Mouse (Mus musculus) myocyte (in vitro differentiated cells): ENCODE results near the gene Vdr. TPM values are rescaled to one million over a fixed set of nuclear protein-coding genes. Genes with fewer than 3 reads are reported as not detected.
A peak's percentile ranks its signal among the peaks of the same experiment; 100 is the strongest.

Experiments
- H3K27me3 ChIP-seq: one replicate; pipeline ENCODE4 v1.6.1; 2011; ENCODE audit not compliant: control insufficient read depth, insufficient read depth, insufficient read length
- H3K36me3 ChIP-seq: one replicate; pipeline ENCODE4 v1.6.1; 2011; ENCODE audit not compliant: control insufficient read depth, insufficient read depth
- H3K4me2 ChIP-seq: one replicate; pipeline ENCODE4 v1.6.1; 2011; ENCODE audit warnings: low read depth, control low read depth
- H3K4me3 ChIP-seq: one replicate; pipeline ENCODE4 v1.5.1; 2011; ENCODE audit warnings: mild to moderate bottlenecking, control low read depth, moderate library complexity
- H3K79me2 ChIP-seq: one replicate; pipeline ENCODE4 v1.6.1; 2011; ENCODE audit not compliant: control insufficient read depth, insufficient read depth
- H3ac ChIP-seq: one replicate; pipeline ENCODE4 v1.6.1; 2011; ENCODE audit not compliant: control insufficient read depth, insufficient read length
- CEBPB ChIP-seq: IDR thresholded peaks from 2 replicates; pipeline ENCODE4 v1.6.1; 2011; ENCODE audit warnings: mild to moderate bottlenecking, moderate library complexity; ENCODE audit not compliant: poor library complexity, insufficient read depth, severe bottlenecking
- E2F4 ChIP-seq: IDR thresholded peaks from one replicate; pipeline ENCODE4 v1.6.1; 2011; ENCODE audit warnings: mild to moderate bottlenecking, control low read depth, moderate library complexity; ENCODE audit not compliant: insufficient read depth
- MAX ChIP-seq: IDR thresholded peaks from one replicate; pipeline ENCODE4 v1.6.1; 2011; ENCODE audit warnings: low read depth, mild to moderate bottlenecking, control low read depth
- MYOD1 ChIP-seq, 3 experiments: IDR thresholded peaks; one replicate each; pipeline ENCODE4 v1.6.1; 2011; ENCODE audit warnings: control low read depth in 2 of 3, low read depth in 2 of 3, mild to moderate bottlenecking in 2 of 3, moderate library complexity in 1 of 3; ENCODE audit not compliant: insufficient read length in 2 of 3, control insufficient read depth in 1 of 3
- MYOG ChIP-seq, 3 experiments: IDR thresholded peaks; one replicate each; pipeline ENCODE4 v1.6.1; 2011; ENCODE audit warnings: control low read depth in 2 of 3, low read depth in 2 of 3, mild to moderate bottlenecking in 2 of 3; ENCODE audit not compliant: insufficient read length in 2 of 3, control insufficient read depth in 1 of 3, insufficient read depth in 1 of 3
- POLR2A ChIP-seq: IDR thresholded peaks from one replicate; pipeline ENCODE4 v1.6.1; 2011; ENCODE audit warnings: low read depth, mild to moderate bottlenecking, control low read depth, moderate library complexity; ENCODE audit not compliant: insufficient read length
- POLR2AphosphoS2 ChIP-seq: IDR thresholded peaks from one replicate; pipeline ENCODE4 v1.6.1; 2011; ENCODE audit warnings: low read depth, control low read depth; ENCODE audit not compliant: insufficient read length
- REST ChIP-seq: IDR thresholded peaks from one replicate; pipeline ENCODE4 v1.6.1; 2011; ENCODE audit warnings: mild to moderate bottlenecking, control low read depth, moderate library complexity; ENCODE audit not compliant: insufficient read depth, insufficient read length
- SRF ChIP-seq: IDR thresholded peaks from one replicate; pipeline ENCODE4 v1.6.1; 2011; ENCODE audit warnings: low read depth; ENCODE audit not compliant: control insufficient read depth, insufficient read length
- TCF12 ChIP-seq: IDR thresholded peaks from one replicate; pipeline ENCODE4 v1.6.1; 2011; ENCODE audit warnings: mild to moderate bottlenecking, control low read depth; ENCODE audit not compliant: poor library complexity, insufficient read depth, severe bottlenecking
- TCF3 ChIP-seq: IDR thresholded peaks from one replicate; pipeline ENCODE4 v1.6.1; 2011; ENCODE audit warnings: low read depth, control low read depth; ENCODE audit not compliant: insufficient read length
- USF1 ChIP-seq: IDR thresholded peaks from one replicate; pipeline ENCODE4 v1.6.1; 2011; ENCODE audit warnings: low read depth, mild to moderate bottlenecking, control low read depth, moderate library complexity
- polyA plus RNA-seq: library from polyadenylated mRNA; unstranded; fragments of >200 nt; fragmentation: generic; extraction: Trizol; gene quantifications from one replicate; pipeline ENCODE4 v1.2.1, GENCODE M21; 2012; ENCODE audit warnings: missing spikeins

Gene Vdr
- polyA plus RNA-seq, 1 experiment: 9.8 TPM

DNA sequence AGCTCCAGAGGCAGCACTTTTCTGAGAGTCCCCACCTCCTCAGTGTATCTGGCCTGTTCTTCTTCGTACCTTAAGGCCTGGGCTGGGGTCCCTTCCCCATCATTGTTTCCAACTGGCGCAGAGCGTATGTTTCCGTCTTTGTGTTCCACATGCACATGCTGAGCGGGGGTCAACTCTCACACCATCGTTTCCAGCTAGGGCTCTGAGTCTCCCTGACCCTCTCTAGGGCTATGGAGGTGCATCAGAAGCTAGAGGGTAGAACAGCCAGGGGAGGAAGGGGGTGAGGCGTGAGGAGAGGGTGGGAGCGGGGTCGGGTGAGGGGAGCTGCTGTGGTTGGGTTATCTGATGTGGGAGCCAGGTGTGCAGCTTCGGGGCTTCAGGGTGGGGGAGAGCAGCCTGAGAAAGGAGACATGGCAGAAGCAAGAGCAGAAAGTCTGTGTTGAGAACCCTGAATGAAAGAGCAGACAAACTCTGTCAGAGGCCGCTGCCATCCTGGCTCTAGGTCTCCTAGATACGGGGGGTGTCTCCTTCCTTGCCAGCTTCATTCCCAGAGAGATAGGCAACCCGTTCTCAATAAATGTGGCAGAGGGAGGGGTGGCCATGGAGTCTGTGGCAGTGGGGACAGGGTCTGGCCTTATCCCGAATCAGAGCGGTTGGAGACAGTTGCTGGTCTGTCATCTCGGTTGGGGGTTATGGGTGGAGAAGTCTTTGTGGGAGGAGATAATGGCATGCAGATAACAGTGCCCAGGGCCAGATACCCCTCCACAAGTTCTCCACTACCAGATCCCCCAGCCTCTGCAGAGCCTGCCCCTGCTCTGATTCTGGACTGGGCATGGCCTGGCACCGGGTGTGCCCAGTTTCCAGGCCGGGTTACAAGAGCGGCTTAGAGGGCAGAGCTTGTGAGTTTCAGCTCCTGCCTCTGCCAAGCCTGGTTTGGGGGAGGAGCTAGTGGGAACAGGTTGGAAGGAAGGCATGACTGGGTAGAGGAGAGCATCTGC lies 66.1 kb downstream of the Vdr start, which contains the start of gene Hdac7:
Gene Hdac7 (minus strand): TSS at position 466 of the 998 bp plus-strand sequence.
- Histone ChIP-seq H3K4me2 (no peak within 1 kb of the TSS), H3ac (no peak within 1 kb of the TSS), H3K4me3 (no peak within 1 kb of the TSS), H3K36me3 (no peaks in the 10 kb centered on the region), H3K79me2 (no peaks in the 10 kb centered on the region), H3K27me3 (no peaks in the 10 kb centered on the region)
- TF ChIP-seq POLR2A: no peak

DNA sequence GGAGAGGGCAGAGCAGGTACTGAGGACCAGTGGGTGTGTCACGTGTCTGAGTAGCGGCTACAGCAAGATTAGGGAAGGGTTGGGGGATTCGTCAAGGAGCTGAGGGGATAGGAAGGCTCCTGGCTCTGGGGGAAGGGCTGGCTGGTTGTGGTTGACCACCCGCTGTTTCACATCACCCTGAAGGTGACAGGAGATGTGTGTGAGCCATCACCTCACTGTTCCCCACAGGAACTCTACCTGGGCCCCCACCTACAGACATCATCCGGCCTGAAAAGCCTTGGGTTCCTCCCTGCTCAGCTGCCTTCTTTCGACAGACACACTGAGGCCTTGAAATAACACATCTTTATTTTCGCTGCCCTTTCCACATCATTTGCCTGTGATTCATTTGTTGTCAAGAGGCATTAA lies 67.2 kb downstream of the Vdr start:
- Histone ChIP-seq H3K4me3 (no peak overlapping the region), H3K4me2 (no peak overlapping the region), H3ac (no peak overlapping the region), H3K36me3 (no peaks in the 10 kb centered on the region), H3K27me3 (no peaks in the 10 kb centered on the region), H3K79me2 (no peaks in the 10 kb centered on the region)
- TF ChIP-seq MYOD1 (IDR thresholded peaks at IDR 0.05; ENCODE audit: control insufficient read depth in 1 of 3, insufficient read length in 2 of 3, low read depth in 2 of 3) (no peak), POLR2AphosphoS2 (no peak), POLR2A (no peak)

DNA sequence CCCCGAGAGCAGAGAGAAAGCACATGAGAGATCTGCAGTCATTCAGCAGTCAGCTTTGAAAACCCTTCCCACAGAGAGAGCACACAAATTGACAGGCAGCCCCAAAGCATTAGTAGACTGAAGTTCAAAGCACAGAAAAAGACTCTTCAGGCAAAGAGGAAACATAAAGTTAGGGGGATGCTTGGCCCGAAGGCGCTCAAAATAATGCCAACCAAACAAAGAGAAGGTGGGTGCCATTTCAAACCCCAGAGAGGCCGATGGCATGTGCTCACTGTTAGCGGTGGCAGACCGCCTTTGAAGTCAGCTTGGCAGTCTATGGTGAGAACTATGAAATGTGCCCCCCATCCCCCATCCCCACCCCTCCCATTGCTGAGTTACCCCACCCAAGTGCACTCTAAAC lies 68.4 kb downstream of the Vdr start:
- TF ChIP-seq POLR2A: no peak
- no peak for TF ChIP-seq POLR2AphosphoS2
- TF ChIP-seq MYOD1 (IDR thresholded peaks at IDR 0.05; ENCODE audit: control insufficient read depth in 1 of 3, insufficient read length in 2 of 3, low read depth in 2 of 3): no peak
- no peak for TF ChIP-seq CEBPB
- TF ChIP-seq TCF3: no peak
- TF ChIP-seq REST: no peak
- no peak for TF ChIP-seq USF1
- no peak for TF ChIP-seq MAX
- TF ChIP-seq TCF12: no peak
- no peak for TF ChIP-seq SRF
- TF ChIP-seq E2F4: no peak
- TF ChIP-seq MYOG (IDR thresholded peaks at IDR 0.05; ENCODE audit: control insufficient read depth in 1 of 3, insufficient read depth in 1 of 3, insufficient read length in 2 of 3, low read depth in 2 of 3): no peak

DNA sequence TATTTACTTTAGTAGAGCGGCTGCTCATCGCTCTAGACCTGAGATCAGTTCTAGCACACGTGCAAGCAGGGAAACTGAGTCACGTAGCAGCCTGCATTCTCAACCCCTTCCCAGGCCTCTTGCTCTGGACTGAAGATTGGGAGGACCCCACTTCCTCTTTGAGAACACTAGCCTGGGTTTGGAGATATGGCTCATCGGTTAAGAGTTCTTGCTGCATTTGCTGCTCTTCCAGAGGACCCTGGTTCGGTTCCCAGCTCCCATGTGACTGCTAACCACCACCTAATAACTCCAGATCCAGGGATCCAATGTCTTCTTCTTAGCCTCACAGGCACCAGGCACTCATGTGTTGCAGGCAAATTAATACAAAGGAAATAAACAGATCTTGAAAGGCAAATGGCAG lies 69.0 kb downstream of the Vdr start:
- no peaks in the 10 kb centered on the region for H3K36me3 ChIP-seq
- no peak overlapping the region for H3K4me2 ChIP-seq
- H3K4me3 ChIP-seq: no peak overlapping the region
- TF ChIP-seq MAX (no peak), SRF (no peak), USF1 (no peak), E2F4 (no peak), REST (no peak), TCF3 (no peak), POLR2AphosphoS2 (no peak), MYOG (IDR thresholded peaks at IDR 0.05; ENCODE audit: control insufficient read depth in 1 of 3, insufficient read depth in 1 of 3, insufficient read length in 2 of 3, low read depth in 2 of 3) (no peak), TCF12 (no peak)
- H3ac ChIP-seq: no peak overlapping the region
- H3K79me2 ChIP-seq: no peaks in the 10 kb centered on the region
- H3K27me3 ChIP-seq: no peaks in the 10 kb centered on the region

More for the DNA sequence above, 68.4 kb downstream of the Vdr start:
- Histone ChIP-seq H3K27me3 (no peaks in the 10 kb centered on the region), H3K79me2 (no peaks in the 10 kb centered on the region), H3K4me3 (no peak overlapping the region), H3ac (no peak overlapping the region), H3K4me2 (no peak overlapping the region), H3K36me3 (no peaks in the 10 kb centered on the region)

DNA sequence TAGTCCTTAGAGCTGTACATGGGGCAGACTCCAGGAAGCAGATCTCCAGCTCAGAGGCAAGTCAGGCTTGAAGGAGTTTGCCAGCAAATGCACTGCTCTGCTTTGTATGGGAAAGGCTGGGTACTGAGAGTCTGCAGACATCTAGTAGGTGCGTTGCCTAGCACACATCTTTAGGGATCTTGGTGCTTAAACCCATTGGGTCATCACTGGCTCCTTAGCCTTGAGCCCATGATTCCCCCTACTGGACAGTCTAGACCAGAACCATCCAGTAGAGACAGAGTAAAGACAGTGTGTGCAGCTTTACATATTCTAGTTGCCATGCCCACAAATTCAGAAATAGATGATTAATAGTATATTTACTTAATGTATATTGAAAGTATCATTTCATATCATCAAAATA lies 69.6 kb downstream of the Vdr start:
- H3K79me2 ChIP-seq: no peaks in the 10 kb centered on the region
- no peak overlapping the region for H3ac ChIP-seq
- H3K4me3 ChIP-seq: no peak overlapping the region
- TF ChIP-seq SRF (no peak), USF1 (no peak), TCF3 (no peak), CEBPB (no peak), E2F4 (no peak)
- no peaks in the 10 kb centered on the region for H3K27me3 ChIP-seq
- H3K36me3 ChIP-seq: no peaks in the 10 kb centered on the region
- peak overlapping the region; percentile 57 for H3K4me2 ChIP-seq
